Mouse (Mus musculus) left cerebral cortex, postnatal 25 days (tissue): Measurements from ENCODE around the gene Krt23. TPM values are rescaled to one million over a fixed set of nuclear protein-coding genes. Genes with fewer than 3 reads are reported as not detected.
A peak's percentile ranks its signal among the peaks of the same experiment; 100 is the strongest.

ENCODE experiments used
- DNase-seq, 2 experiments: peaks; one replicate each; pipeline ENCODE4 v3.0.0; 2022; ENCODE audit warnings: low spot score in 2 of 2, mixed read lengths in 1 of 2
- intact Hi-C: fragments of 180-260 bp; cut with DNase I; formaldehyde crosslinking; loops from one replicate; pipeline ENCODE4 v1.15.1; 2025
- total RNA-seq, 2 experiments: library from RNA; stranded (reverse); gene quantifications; 2 replicates each; pipeline ENCODE4 v1.2.3; 2021

Gene Krt23
- not detected for total RNA-seq

DNA sequence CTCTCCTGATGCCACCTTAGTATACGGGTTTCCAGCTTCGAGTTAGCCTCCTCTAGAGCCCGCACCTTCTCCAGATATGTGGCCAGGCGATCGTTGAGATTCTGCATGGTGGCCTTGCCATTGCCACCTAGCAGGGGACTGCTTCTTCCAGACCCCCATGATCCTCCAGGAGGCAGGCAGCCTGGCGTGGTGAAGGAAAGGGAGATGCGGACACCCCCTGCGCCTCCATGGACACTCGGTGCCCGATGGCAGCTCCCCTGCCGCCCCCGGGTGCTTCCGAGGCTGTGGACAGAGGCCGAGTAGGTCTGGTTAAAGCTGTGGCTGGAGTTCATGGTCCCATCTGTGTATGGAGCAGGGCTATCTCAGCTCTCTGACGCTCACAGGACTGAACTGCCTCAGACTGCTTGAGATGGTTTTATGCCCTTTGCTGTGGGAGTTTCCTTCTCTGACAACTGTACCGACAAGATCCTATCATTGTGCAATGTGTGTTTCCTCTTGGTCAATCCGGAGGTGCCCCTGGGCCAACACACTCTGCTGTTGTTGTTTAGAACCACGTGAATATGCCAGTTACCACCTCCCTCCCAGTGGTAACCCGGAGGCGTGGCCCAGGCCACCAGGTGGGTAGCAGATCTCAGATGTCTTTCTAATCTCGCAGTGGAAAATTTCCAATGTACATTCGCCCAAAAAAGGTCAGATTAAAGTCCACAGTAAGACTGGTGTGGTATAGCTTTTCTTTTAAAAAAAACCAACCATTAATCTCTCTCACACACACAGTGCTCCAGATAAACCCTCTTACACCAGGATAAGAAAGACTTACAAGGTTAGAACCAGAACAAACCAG, at the start of gene Krt23:
Krt23 (minus strand) TSS at position 405 of the 841 bp plus-strand sequence.
- DNase-seq = no peak
- intact Hi-C loops = no loop called here

- intact Hi-C loops = no loop called here
- peak; percentile 18 to 49 for DNase-seq
Observed at GRCm38 (mm10) chr11:99539721-99540120, 46.8 kb upstream of the Krt23 start.

- no peak for DNase-seq
- intact Hi-C loops = no loop called here
Observed at GRCm38 (mm10) chr11:99521288-99521860, 28.4 kb upstream of the Krt23 start, which contains the start of gene Krt39. Gene Krt39 (minus strand): TSS chr11:99521338.

DNA sequence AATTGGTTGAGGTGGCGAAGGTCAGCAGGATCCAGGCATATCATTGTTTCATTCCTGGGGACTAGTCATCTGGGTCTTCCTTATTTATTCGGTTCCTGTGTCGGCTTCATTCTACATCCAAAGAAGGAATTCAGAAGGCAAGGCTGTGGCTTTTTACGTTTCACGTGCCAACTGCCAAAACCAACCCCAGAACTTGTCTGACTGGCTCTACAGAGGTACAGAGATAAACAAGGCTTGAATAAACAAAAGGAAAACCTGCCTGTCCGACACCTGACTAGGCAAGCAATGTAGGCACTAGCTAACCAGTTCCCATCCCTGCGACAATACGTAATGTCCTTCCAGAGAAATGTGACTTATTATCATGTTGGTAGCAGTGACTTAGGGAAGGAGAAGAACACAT, 21.2 kb upstream of the Krt23 start:
- intact Hi-C loops = no loop called here
- no peak for DNase-seq

- intact Hi-C loops = no loop called here
- DNase-seq = no peak
Observed at GRCm38 (mm10) chr11:99500095-99500805, 7.3 kb upstream of the Krt23 start.

DNA sequence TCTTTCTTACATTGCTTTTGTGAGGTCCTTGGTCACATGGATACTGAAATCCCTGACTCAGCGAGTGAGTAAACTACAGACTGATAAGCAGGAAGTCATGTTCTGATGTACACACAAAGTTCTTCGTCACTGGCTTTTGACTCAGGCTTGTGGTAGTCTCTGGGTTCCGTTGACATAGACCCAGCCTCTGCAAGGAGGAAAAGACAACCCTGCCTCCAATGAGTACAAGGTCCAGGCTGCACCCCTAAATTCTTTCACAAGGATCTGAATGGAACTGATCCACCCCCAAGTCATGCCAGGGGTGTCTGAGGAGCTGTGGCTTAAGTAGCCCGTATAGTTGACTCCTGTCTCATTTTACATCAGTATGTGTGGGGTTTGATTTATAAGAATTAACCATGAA, 3.5 kb upstream of the Krt23 start:
- intact Hi-C loops = no loop called here
- no peak for DNase-seq

GRCm38 (mm10) chr11:99494741-99495140, 1.8 kb upstream of the Krt23 start:
- DNase-seq = no peak
- intact Hi-C loops = no loop called here

- DNase-seq = no peak
- intact Hi-C loops = no loop called here
Observed at GRCm38 (mm10) chr11:99493574-99493850, 575 bp upstream of the Krt23 start.

DNA sequence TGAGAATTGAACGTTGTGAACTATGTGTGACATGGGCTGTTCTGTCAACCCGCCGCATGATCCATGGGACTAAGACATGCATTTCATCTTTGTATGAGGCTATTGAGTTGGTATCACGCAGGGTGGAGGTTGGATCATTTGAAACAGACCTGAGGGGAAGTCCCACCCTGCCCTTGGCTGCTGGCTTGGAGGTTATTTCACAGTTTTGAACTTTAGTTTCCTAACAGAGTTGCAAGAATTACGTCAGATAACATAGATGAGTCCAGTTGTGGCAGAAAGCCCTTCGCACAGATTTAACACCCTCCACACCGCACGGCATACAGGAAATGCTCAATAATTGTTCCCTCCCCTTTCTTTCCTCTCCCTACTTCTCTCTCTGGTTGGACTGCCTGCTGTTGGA, 1.9 kb downstream of the Krt23 start:
- intact Hi-C loops = no loop called here
- no peak for DNase-seq

DNA sequence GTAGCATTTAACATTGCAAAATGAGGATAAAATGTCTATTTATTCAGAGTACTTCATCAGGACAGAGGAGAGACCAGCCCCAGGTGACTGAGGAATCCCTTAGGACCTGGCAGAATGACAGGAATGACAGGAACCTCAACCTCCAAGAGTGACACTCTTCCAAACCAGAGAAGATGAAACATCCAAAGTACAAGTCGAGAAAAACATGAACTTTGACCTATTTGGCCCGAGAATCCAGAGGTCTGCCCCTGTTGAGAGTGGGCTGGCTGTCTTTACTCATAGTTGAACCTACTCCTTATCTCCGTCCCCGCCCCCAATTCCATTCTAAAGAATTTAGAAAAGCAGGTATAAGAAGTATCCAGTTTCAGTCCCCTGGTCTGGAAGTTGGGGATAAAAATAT, 2.3 kb downstream of the Krt23 start:
- no peak for DNase-seq
- intact Hi-C loops = no loop called here

DNA sequence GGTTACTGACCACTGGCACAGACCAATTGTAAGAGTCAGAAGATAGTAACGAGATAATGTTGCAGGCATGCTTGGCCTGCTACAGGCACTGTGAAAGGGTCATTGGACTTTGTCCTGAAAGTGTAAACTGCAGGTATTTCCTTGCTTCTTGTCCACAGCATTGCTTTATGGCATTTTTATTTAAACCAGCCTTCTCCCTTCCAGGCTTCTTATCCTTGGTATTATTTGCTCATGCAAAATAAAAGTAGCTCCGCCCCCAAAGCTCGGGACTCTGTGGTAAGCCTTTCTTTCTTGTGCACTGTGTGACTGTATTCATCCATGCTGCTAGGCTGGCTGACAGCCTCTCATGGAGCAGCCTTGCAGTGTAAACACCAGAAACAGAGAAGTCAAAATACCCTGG, 3.7 kb downstream of the Krt23 start:
- intact Hi-C loops = no loop called here
- no peak for DNase-seq

DNA sequence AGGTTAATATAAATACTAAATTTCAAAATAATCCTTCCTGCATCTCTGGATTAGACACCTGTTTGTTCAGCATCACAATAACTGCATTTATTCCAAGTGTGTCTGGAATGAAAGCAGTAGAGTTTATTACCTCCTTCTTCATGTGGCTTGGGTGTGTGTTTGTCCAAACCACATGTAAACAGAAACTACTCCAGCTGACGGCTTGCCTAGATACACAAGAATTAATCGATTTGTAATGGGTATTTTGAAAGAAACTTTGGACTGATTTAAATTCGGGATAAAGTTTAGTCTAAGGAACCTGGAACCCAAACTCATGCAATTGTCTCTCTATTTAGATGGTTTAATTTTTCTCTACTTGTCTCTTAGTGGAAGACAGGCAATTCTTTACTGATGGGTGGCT, 18.0 kb downstream of the Krt23 start:
- intact Hi-C loops = no loop called here
- DNase-seq = no peak

- intact Hi-C loops = no loop called here
- no peak for DNase-seq
Observed at GRCm38 (mm10) chr11:99473433-99473832, 19.5 kb downstream of the Krt23 start.

DNA sequence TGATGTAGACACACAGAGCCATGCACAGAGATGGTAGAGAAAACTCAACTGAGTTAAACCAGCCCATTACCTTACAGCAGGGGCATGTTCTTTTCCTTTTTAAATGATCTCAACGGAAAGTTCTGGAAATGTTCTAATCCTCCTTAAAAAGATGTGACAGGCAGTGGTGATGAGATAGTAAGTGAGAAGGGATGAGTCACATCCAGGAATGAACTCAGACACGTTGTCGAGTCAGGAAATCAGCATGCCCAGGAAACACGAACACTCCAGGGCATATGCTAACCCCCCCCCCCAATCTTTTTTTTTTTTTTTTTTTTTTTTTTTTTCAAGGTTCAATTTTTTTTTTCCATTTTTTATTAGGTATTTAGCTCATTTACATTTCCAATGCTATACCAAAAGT, 20.5 kb downstream of the Krt23 start:
- peak in 1 of 2 experiments; percentile 60 for DNase-seq
- intact Hi-C loops = no loop called here

GRCm38 (mm10) chr11:99471946-99472345, 21.0 kb downstream of the Krt23 start:
- intact Hi-C loops = no loop called here
- no peak for DNase-seq

DNA sequence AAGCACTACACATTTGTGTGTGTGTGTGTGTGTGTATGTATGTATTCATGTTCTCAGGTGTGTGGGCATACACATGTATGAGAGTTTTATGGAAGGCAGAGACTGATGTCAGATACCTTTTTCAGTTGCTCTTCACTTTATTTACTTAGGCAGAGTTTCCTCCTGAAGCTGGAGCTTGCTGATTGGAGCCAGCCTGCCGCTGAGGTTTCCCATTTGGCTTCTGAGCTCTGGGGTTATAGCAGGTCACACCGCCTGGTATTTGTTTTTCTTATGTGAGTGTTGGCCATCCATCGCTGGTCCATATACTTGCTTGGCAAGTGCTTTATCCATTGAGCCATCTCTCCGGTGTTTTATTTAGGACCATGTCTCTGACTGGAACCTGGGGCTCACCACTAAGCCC, 23.7 kb downstream of the Krt23 start:
- DNase-seq = no peak
- intact Hi-C loops = no loop called here

GRCm38 (mm10) chr11:99468566-99468965, 24.4 kb downstream of the Krt23 start:
- DNase-seq = no peak
- intact Hi-C loops = no loop called here

DNA sequence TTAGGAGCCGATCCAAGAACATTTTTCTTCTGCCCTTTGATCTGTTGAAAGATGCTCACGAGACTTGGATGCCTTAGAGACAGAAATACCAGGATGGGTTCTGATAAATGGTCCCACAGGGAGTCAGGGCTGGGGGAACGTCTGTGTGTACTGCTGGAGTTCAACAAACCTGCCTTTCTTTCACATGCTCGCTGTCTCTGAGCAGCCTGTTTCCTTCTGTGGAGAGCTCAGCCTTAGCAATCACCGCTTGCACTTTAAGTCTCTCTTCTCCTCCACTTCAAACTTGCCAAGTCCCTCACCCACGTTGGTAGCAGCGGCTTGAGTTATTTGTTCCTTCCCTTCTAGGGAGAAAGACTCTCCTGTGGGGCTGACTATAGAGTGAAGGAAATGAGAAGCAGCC, 26.6 kb downstream of the Krt23 start:
- peak; percentile 13 to 86 for DNase-seq
- intact Hi-C loops = loop anchor here (1.0 to 2.0 kb wide), 2 partner anchors 106 to 703 kb away; no protein-coding TSS in a partner anchor

- DNase-seq = peak; percentile 81 to 88
- intact Hi-C loops = loop anchor here (2.0 kb wide), 2 partner anchors 540 to 818 kb away; no protein-coding TSS in a partner anchor
Observed at GRCm38 (mm10) chr11:99464836-99465235, 28.1 kb downstream of the Krt23 start.

- intact Hi-C loops = loop anchor here (1.0 kb wide), 3 partner anchors 50 to 832 kb away; no protein-coding TSS in a partner anchor
- DNase-seq = peak; percentile 76
Observed at GRCm38 (mm10) chr11:99463155-99463554, 29.8 kb downstream of the Krt23 start.

- intact Hi-C loops = no loop called here
- no peak for DNase-seq
Observed at GRCm38 (mm10) chr11:99461736-99462135, 31.2 kb downstream of the Krt23 start.
